Mouse (Mus musculus): ENCODE results near the gene Ang. TPM values are rescaled to one million over a fixed set of nuclear protein-coding genes. Genes with fewer than 3 reads are reported as not detected.

Gene Ang
- total RNA-seq (2021) = 1 to 10 TPM; 2.1 TPM

DNA sequence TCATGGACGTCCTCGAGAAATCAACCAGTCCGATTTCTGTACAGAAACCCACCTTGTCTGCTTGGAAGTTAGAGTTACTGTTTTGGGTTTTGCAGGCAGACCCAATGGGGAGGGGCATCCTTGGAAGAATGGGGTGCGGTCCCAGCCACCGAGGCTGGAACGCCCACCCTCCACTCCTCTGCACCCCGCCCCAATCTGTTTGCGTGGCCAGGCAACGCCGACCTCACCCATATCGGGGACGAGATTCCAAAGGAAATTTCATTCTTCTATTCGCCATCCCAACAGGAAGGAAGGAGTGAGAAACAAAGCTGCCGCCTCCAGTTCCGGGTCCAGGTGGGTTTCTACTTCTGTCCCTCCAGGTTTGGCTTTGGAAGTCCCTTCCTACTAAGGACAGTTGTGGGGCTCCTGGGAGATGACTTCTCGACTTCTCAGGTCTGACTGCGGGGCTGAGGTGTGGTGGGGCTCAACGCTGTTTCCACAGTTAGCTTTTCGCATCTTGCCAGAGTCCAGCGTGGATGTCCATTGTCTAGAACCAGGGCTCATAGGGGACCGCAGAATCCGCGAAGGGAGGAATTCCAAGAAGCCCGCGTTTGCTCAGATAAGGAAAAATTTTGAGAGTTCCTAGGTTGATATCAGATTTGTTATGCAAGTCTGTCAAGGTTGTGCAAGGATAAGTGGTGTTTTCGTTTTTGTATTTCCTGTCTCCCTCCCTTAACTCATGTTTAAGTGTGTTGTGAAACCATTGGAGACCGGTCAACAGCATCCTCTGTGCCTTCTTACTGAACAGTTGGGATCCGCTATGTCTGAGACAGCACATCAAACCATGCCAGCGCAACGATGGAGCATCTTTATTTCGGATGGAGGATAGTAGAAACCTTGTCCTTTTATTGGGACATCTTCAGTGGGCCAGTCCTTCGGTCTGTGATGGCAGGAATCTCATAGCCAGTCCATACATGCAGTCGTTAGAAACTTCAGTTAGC, at the start of gene Ang, which contains the start of gene Rnase4:
TSS of gene Ang (plus strand) at position 230 of the 980 bp plus-strand sequence.
TSS of gene Rnase4 (plus strand) at position 157 of the 980 bp plus-strand sequence.
- DNase-seq = peak; percentile 32
- intact Hi-C loops (cut with DNase I) = no loop called here

- no peak for DNase-seq
- intact Hi-C loops (cut with DNase I) = no loop called here
Observed at GRCm38 (mm10) chr14:51041769-51042168, 49.2 kb upstream of the Ang start, which contains the start of gene Rnase9. Gene Rnase9, minus strand, starts transcription at chr14:51041869.

GRCm38 (mm10) chr14:51047846-51048245, 43.1 kb upstream of the Ang start:
- intact Hi-C loops (cut with DNase I) = no loop called here
- no peak for DNase-seq

DNA sequence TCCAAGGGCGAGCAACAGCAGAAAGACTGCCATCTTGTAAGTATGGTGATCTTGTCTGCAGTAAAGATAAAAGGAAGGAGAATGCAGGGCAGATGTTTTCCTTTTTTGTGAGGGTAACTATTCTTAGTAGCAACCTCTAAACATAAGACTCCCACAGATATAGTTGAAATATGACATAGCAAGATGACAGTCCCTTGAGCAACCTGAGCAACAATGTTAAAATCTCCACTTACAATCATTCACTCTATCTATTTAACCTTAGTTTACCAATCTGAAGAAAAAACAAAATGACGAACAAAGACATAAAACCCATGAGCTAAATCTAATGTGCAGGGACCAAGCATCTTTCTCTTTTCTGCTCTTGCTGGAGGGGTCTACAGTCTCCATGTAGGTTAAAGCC, 40.9 kb upstream of the Ang start, which contains the start of gene Rnase11:
TSS of gene Rnase11 (minus strand) at position 101 of the 400 bp plus-strand sequence.
- DNase-seq = no peak
- intact Hi-C loops (cut with DNase I) = no loop called here

- intact Hi-C loops (cut with DNase I) = no loop called here
- DNase-seq = no peak
Observed at GRCm38 (mm10) chr14:51051941-51052340, 39.0 kb upstream of the Ang start.

GRCm38 (mm10) chr14:51053176-51053575, 37.8 kb upstream of the Ang start:
- DNase-seq = no peak
- intact Hi-C loops (cut with DNase I) = no loop called here

- intact Hi-C loops (cut with DNase I) = no loop called here
- no peak for DNase-seq
Observed at GRCm38 (mm10) chr14:51054243-51055237, 36.4 kb upstream of the Ang start.

DNA sequence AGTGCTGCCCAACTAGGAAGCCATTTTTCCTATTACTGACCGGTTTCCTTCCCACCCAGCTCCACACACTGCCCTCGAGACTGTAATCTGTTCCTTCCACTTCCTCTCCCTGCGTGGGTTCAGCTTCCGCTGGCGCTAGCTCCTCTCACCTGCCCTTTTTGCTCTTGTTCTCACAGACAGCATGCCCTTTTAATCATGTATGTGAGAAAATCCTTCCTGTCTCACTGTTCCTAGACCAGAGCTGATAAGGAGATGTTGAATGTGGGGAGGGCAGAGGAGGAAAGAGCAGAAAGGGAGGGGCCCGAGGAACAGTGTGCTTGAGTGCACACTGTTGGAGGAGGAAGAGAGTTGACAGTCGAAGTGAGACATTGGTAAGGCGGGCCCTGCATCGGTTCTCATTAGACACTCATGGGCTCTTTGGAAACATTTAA, 33.5 kb upstream of the Ang start, which contains the start of gene Rnase12:
TSS of gene Rnase12 (minus strand) at position 261 of the 431 bp plus-strand sequence.
- intact Hi-C loops (cut with DNase I) = no loop called here
- DNase-seq = no peak

- intact Hi-C loops (cut with DNase I) = loop anchor here (5.0 kb wide), 2 partner anchors 33 to 128 kb away; partner anchors contain the start of genes Pip4p1 and Pnp
- no peak for DNase-seq
Observed at GRCm38 (mm10) chr14:51060761-51061160, 30.2 kb upstream of the Ang start.

DNA sequence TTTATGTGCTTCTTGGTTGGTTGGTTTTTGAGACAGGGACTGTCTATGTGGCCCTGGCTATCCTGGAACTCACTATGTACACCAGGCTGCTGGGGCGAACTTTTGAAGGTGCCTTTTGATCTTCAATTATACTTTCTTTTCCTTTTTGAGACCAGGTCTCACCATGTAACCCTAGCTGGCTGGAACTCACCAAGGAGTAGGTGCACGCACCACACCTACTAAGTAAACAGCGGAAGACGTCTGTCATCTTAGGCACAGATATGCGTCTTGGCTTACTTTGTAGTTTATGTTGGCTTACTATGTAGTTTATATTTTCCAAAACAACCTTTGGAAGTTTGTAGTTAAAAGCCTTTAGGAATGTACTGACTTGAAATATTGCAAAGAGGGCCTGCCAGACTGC, 22.0 kb upstream of the Ang start:
- no peak for DNase-seq
- intact Hi-C loops (cut with DNase I) = no loop called here

DNA sequence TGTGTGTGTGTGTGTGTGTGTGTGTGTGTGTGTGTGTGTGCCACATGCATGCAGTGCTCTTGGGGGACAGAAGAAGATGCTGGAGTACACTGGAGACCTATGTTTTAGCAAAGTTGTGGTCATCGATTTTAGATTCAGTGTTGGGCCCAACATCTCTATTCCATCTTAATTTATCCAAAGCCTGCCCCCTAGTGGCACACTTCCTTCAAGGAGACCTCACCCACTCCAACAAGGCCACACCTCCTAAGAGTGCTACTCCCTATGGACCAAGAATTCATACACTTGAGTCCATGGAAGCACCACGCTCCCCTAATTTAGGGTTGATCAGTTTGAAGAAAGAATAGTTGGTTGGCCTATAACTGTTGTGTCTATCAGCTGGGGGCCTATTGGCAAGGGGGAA, 21.3 kb upstream of the Ang start:
- intact Hi-C loops (cut with DNase I) = no loop called here

DNA sequence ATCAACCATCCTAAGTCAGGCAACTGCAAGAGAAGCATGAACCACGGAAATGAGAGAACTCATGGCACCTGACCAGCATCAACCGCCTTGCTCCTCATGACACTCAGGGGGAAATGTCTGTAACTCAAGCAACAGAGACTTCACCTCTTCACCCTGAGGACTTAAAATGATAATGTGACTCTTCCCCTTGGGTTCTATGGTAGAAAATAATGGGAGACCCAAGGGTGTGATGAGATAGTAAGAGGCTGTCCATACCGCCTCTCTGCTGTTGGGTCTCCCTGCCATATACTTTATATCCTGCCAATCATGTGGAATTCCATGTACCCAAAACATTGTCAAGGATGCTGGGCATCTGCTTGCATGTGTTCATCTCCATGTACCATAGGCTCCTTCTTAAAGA, 16.6 kb upstream of the Ang start, which contains the start of gene Olfr750:
TSS of gene Olfr750 (minus strand) at position 101 of the 400 bp plus-strand sequence.
- DNase-seq = no peak
- intact Hi-C loops (cut with DNase I) = no loop called here

More for the DNA sequence above, 21.3 kb upstream of the Ang start:
- peak; percentile 38 for DNase-seq

GRCm38 (mm10) chr14:51079180-51079579, 11.8 kb upstream of the Ang start:
- DNase-seq = no peak
- intact Hi-C loops (cut with DNase I) = no loop called here

- DNase-seq = no peak
- intact Hi-C loops (cut with DNase I) = no loop called here
Observed at GRCm38 (mm10) chr14:51081035-51081434, 9.9 kb upstream of the Ang start.

- intact Hi-C loops (cut with DNase I) = no loop called here
- DNase-seq = peak; percentile 38
Observed at GRCm38 (mm10) chr14:51082599-51083581, 8.1 kb upstream of the Ang start.

GRCm38 (mm10) chr14:51083805-51084204, 7.1 kb upstream of the Ang start:
- no peak for DNase-seq
- intact Hi-C loops (cut with DNase I) = no loop called here

GRCm38 (mm10) chr14:51085086-51085485, 5.9 kb upstream of the Ang start:
- DNase-seq = no peak
- intact Hi-C loops (cut with DNase I) = loop anchor here (5.0 kb wide), 1 partner anchor 283 kb away; no protein-coding TSS in a partner anchor

- no peak for DNase-seq
- intact Hi-C loops (cut with DNase I) = loop anchor here (5.0 kb wide), 1 partner anchor 284 kb away; no protein-coding TSS in a partner anchor
Observed at GRCm38 (mm10) chr14:51085911-51086310, 5.0 kb upstream of the Ang start.

DNA sequence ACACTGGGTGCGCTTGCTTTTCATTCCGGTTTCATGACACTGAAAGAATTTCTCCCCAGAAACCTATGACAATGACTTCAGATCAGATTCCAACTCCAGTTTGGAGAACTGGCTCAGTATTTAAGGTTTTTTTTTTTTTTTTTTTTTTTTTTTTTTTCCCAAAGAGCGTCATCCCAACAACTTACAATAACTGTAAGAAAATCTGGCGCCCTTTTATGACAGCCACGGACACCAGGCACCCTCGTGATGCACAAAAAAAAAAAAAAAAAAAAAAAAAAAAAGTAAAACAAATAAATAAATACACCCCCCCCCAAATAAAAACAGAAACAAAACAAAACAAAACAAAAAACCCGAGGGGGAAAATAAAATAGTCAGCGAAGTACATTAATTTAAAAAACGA, 3.2 kb upstream of the Ang start:
- no peak for DNase-seq
- intact Hi-C loops (cut with DNase I) = loop anchor here (2.0 to 5.0 kb wide), 2 partner anchors 23 to 285 kb away; no protein-coding TSS in a partner anchor
